Mouse (Mus musculus): ENCODE measurements around the gene Mrpl24. TPM values are rescaled to one million over a fixed set of nuclear protein-coding genes. Genes with fewer than 3 reads are reported as not detected.

The Mrpl24 gene
- polyA plus RNA-seq, 1 experiment, result 25.5 TPM

GRCm38 (mm10) chr3:87940611-87941010 lies 21.3 kb downstream of the Mrpl24 start:
- TF ChIP-seq POLR2A (IDR thresholded peaks at IDR 0.05; ENCODE audit: low read depth, low read length), result no peak
- TF ChIP-seq CTCF (IDR thresholded peaks at IDR 0.05; ENCODE audit: extremely low read depth, insufficient read length, insufficient replicate concordance, low read depth, low read length), result no peak
- Histone ChIP-seq H3K4me3 (ENCODE audit: low read depth, low read length) (no peak overlapping the region), H3K36me3 (ENCODE audit: control insufficient read depth, insufficient read depth, low read length) (peaks cover 43% of the 10 kb centered on the region), H3K4me1 (ENCODE audit: control insufficient read depth, insufficient read depth, insufficient read length, low read length) (no peaks in the 10 kb centered on the region; the same call in 1 of the 2 replicates), H3K27me3 (ENCODE audit: control insufficient read depth, insufficient read depth, low read length) (no peaks in the 10 kb centered on the region), H3K27ac (ENCODE audit: insufficient read depth, low read depth, low read length) (no peak overlapping the region)
- WGBS, result 72% methylated on average over 5 of the region's 5 CpGs

- Histone ChIP-seq H3K4me3 (ENCODE audit: low read depth, low read length) (no peak overlapping the region), H3K36me3 (ENCODE audit: control insufficient read depth, insufficient read depth, low read length) (peaks cover 39% of the 10 kb centered on the region), H3K27ac (ENCODE audit: insufficient read depth, low read depth, low read length) (no peak overlapping the region), H3K27me3 (ENCODE audit: control insufficient read depth, insufficient read depth, low read length) (peaks cover 13% of the 10 kb centered on the region), H3K4me1 (ENCODE audit: control insufficient read depth, insufficient read depth, insufficient read length, low read length) (no peaks in the 10 kb centered on the region)
- 94% methylated on average over 2 of the region's 2 CpGs for WGBS
- no peak for TF ChIP-seq POLR2A (IDR thresholded peaks at IDR 0.05; ENCODE audit: low read depth, low read length)
- TF ChIP-seq CTCF (IDR thresholded peaks at IDR 0.05; ENCODE audit: extremely low read depth, insufficient read length, insufficient replicate concordance, low read depth, low read length), result no peak
Observed at GRCm38 (mm10) chr3:87942471-87942870, 23.2 kb downstream of the Mrpl24 start.

GRCm38 (mm10) chr3:87943586-87943985 lies 24.3 kb downstream of the Mrpl24 start:
- TF ChIP-seq POLR2A (IDR thresholded peaks at IDR 0.05; ENCODE audit: low read depth, low read length) (no peak), CTCF (IDR thresholded peaks at IDR 0.05; ENCODE audit: extremely low read depth, insufficient read length, insufficient replicate concordance, low read depth, low read length) (no peak)
- Histone ChIP-seq H3K27me3 (ENCODE audit: control insufficient read depth, insufficient read depth, low read length) (peaks cover 24% of the 10 kb centered on the region), H3K27ac (ENCODE audit: insufficient read depth, low read depth, low read length) (no peak overlapping the region), H3K36me3 (ENCODE audit: control insufficient read depth, insufficient read depth, low read length) (peaks cover 34% of the 10 kb centered on the region), H3K4me3 (ENCODE audit: low read depth, low read length) (no peak overlapping the region), H3K4me1 (ENCODE audit: control insufficient read depth, insufficient read depth, insufficient read length, low read length) (no peaks in the 10 kb centered on the region)
- WGBS, result 56% methylated on average over 7 of the region's 7 CpGs

- no peak overlapping the region for H3K27ac ChIP-seq (ENCODE audit: insufficient read depth, low read depth, low read length)
- H3K36me3 ChIP-seq (ENCODE audit: control insufficient read depth, insufficient read depth, low read length), result peaks cover 19% of the 10 kb centered on the region
- no peak overlapping the region for H3K4me3 ChIP-seq (ENCODE audit: low read depth, low read length)
- peaks cover 38% of the 10 kb centered on the region for H3K27me3 ChIP-seq (ENCODE audit: control insufficient read depth, insufficient read depth, low read length)
- H3K4me1 ChIP-seq (ENCODE audit: control insufficient read depth, insufficient read depth, insufficient read length, low read length), result no peaks in the 10 kb centered on the region
- TF ChIP-seq CTCF (IDR thresholded peaks at IDR 0.05; ENCODE audit: extremely low read depth, insufficient read length, insufficient replicate concordance, low read depth, low read length), result no peak
- no peak for TF ChIP-seq POLR2A (IDR thresholded peaks at IDR 0.05; ENCODE audit: low read depth, low read length)
- 17% methylated on average over 4 of the region's 4 CpGs for WGBS
Observed at GRCm38 (mm10) chr3:87944838-87945600, 25.7 kb downstream of the Mrpl24 start.

DNA sequence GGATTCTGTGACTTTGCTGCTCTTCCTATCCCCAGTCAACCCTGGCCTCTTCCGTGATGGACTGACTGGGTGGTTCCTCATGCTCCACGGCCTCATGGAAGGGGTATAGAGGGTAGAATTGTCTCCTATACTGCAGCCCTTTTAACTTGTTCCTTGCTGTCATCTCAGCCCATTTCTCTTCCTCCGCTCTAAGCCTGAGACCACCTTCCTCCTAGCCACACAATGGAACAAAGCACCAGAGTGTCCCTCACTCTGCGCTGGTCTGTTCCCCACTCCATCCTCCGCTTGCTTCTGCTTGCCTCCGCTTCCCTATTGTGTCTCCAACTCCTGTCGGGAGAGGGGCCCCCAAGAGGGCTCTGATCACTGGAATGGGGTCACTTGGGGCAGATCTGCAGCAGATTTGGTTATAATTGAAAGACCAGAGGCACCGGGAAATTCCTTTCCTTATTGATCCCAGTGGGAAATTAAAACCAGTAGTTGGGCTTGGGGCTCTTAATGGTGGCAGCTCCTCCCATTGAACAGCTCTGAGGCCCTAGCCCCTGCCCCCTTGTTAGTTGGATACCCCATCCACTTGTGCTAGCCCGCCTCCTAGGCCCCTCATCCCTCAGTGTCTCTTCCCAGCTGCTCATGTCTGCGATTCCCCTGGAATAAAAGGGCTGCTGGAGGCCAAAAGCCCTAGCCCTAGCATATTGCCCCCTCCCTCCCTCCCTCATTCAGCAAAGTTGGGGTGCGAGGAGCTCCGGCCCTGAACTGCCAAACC lies 26.7 kb downstream of the Mrpl24 start:
- Histone ChIP-seq H3K27me3 (ENCODE audit: control insufficient read depth, insufficient read depth, low read length) (peaks cover 45% of the 10 kb centered on the region), H3K27ac (ENCODE audit: insufficient read depth, low read depth, low read length) (no peak overlapping the region), H3K4me3 (ENCODE audit: low read depth, low read length) (no peak overlapping the region), H3K4me1 (ENCODE audit: control insufficient read depth, insufficient read depth, insufficient read length, low read length) (no peaks in the 10 kb centered on the region), H3K36me3 (ENCODE audit: control insufficient read depth, insufficient read depth, low read length) (peaks cover 13% of the 10 kb centered on the region)
- 50% methylated on average over 12 of the region's 12 CpGs for WGBS
- TF ChIP-seq CTCF (IDR thresholded peaks at IDR 0.05; ENCODE audit: extremely low read depth, insufficient read length, insufficient replicate concordance, low read depth, low read length) (no peak), POLR2A (IDR thresholded peaks at IDR 0.05; ENCODE audit: low read depth, low read length) (no peak)

GRCm38 (mm10) chr3:87946541-87946860 lies 27.2 kb downstream of the Mrpl24 start:
- Histone ChIP-seq H3K4me3 (ENCODE audit: low read depth, low read length) (no peak overlapping the region), H3K4me1 (ENCODE audit: control insufficient read depth, insufficient read depth, insufficient read length, low read length) (no peaks in the 10 kb centered on the region), H3K27me3 (ENCODE audit: control insufficient read depth, insufficient read depth, low read length) (peaks cover 46% of the 10 kb centered on the region), H3K27ac (ENCODE audit: insufficient read depth, low read depth, low read length) (no peak overlapping the region), H3K36me3 (ENCODE audit: control insufficient read depth, insufficient read depth, low read length) (peaks cover 7% of the 10 kb centered on the region)
- WGBS, result 50% methylated on average over 1 of the region's 1 CpGs
- TF ChIP-seq POLR2A (IDR thresholded peaks at IDR 0.05; ENCODE audit: low read depth, low read length), result no peak
- no peak for TF ChIP-seq CTCF (IDR thresholded peaks at IDR 0.05; ENCODE audit: extremely low read depth, insufficient read length, insufficient replicate concordance, low read depth, low read length)

Measured in small intestine, adult 2 months (tissue).